Mouse (Mus musculus): ENCODE measurements around the gene Sema3d. TPM values are rescaled to one million over a fixed set of nuclear protein-coding genes. Genes with fewer than 3 reads are reported as not detected.
A peak's percentile ranks its signal among the peaks of the same experiment; 100 is the strongest.

Gene Sema3d
- 2.1 and 2.3 TPM in 2 replicates for total RNA-seq (2021)
- long read RNA-seq, full-length matches to known transcripts = 1 of 2 reads
- long read RNA-seq, partial matches to known transcripts = 0 of 2 reads
- long read RNA-seq, other reads (novel, unspliced or antisense) = 1 of 2 reads

- DNase-seq = peak; percentile 79
Observed at GRCm38 (mm10) chr5:12383133-12383959, at the start of gene Sema3d. Sema3d (plus strand) TSS chr5:12383385.

- no peak for DNase-seq
Observed at GRCm38 (mm10) chr5:12377261-12377660, 5.9 kb upstream of the Sema3d start.

- no peak for DNase-seq
Observed at GRCm38 (mm10) chr5:12378900-12379299, 4.3 kb upstream of the Sema3d start.

GRCm38 (mm10) chr5:12382010-12382409, 1.2 kb upstream of the Sema3d start:
- no peak for DNase-seq

- no peak for DNase-seq
Observed at GRCm38 (mm10) chr5:12383960-12384285, 738 bp downstream of the Sema3d start.

GRCm38 (mm10) chr5:12392667-12393066, 9.5 kb downstream of the Sema3d start:
- no peak for DNase-seq

GRCm38 (mm10) chr5:12399271-12399670, 16.1 kb downstream of the Sema3d start:
- DNase-seq = no peak

GRCm38 (mm10) chr5:12404229-12404628, 21.0 kb downstream of the Sema3d start:
- no peak for DNase-seq

GRCm38 (mm10) chr5:12412595-12412994, 29.4 kb downstream of the Sema3d start:
- DNase-seq = no peak

- no peak for DNase-seq
Observed at GRCm38 (mm10) chr5:12423264-12423663, 40.1 kb downstream of the Sema3d start.

GRCm38 (mm10) chr5:12441737-12442136, 58.6 kb downstream of the Sema3d start:
- DNase-seq = no peak

- DNase-seq = no peak
Observed at GRCm38 (mm10) chr5:12442176-12443105, 59.3 kb downstream of the Sema3d start.

GRCm38 (mm10) chr5:12451089-12451488, 67.9 kb downstream of the Sema3d start:
- no peak for DNase-seq

- DNase-seq = no peak
Observed at GRCm38 (mm10) chr5:12454946-12455345, 71.8 kb downstream of the Sema3d start.

GRCm38 (mm10) chr5:12457509-12457908, 74.3 kb downstream of the Sema3d start:
- DNase-seq = no peak

- DNase-seq = no peak
Observed at GRCm38 (mm10) chr5:12467568-12468336, 84.6 kb downstream of the Sema3d start.

- no peak for DNase-seq
Observed at GRCm38 (mm10) chr5:12474904-12475638, 91.9 kb downstream of the Sema3d start.

- DNase-seq = no peak
Observed at GRCm38 (mm10) chr5:12475639-12475916, 92.4 kb downstream of the Sema3d start.

GRCm38 (mm10) chr5:12487926-12488325, 104.7 kb downstream of the Sema3d start:
- DNase-seq = no peak

- DNase-seq = no peak
Observed at GRCm38 (mm10) chr5:12491704-12492103, 108.5 kb downstream of the Sema3d start.

- DNase-seq = no peak
Observed at GRCm38 (mm10) chr5:12498227-12498928, 115.2 kb downstream of the Sema3d start.
